Mouse (Mus musculus): Measurements from ENCODE around the gene Bcl11b.
A peak's percentile ranks its signal among the peaks of the same experiment; 100 is the strongest.

The Bcl11b gene

GRCm38 (mm10) chr12:107998746-107999145 lies 4.7 kb downstream of the Bcl11b start:
- peak; percentile 46 to 78 for DNase-seq (ENCODE audit: low spot score in 2 of 2)

GRCm38 (mm10) chr12:107997901-107998300 lies 5.5 kb downstream of the Bcl11b start:
- DNase-seq (ENCODE audit: low spot score in 2 of 2) = no peak

GRCm38 (mm10) chr12:107997241-107997640 lies 6.2 kb downstream of the Bcl11b start:
- DNase-seq (ENCODE audit: low spot score in 2 of 2) = no peak

GRCm38 (mm10) chr12:107996773-107997172 lies 6.6 kb downstream of the Bcl11b start:
- DNase-seq (ENCODE audit: low spot score in 2 of 2) = no peak

GRCm38 (mm10) chr12:107996216-107996615 lies 7.2 kb downstream of the Bcl11b start:
- DNase-seq (ENCODE audit: low spot score in 2 of 2) = no peak

GRCm38 (mm10) chr12:107994421-107994820 lies 9.0 kb downstream of the Bcl11b start:
- no peak for DNase-seq (ENCODE audit: low spot score in 2 of 2)

- DNase-seq (ENCODE audit: low spot score in 2 of 2) = no peak
Measured at GRCm38 (mm10) chr12:107993029-107993428, 10.4 kb downstream of the Bcl11b start.

- DNase-seq (ENCODE audit: low spot score in 2 of 2) = no peak
Measured at GRCm38 (mm10) chr12:107991191-107991590, 12.2 kb downstream of the Bcl11b start.

GRCm38 (mm10) chr12:107983211-107983610 lies 20.2 kb downstream of the Bcl11b start:
- DNase-seq (ENCODE audit: low spot score in 2 of 2) = no peak

GRCm38 (mm10) chr12:107982306-107982705 lies 21.1 kb downstream of the Bcl11b start:
- DNase-seq (ENCODE audit: low spot score in 2 of 2) = no peak

- no peak for DNase-seq (ENCODE audit: low spot score in 2 of 2)
Measured at GRCm38 (mm10) chr12:107981231-107981630, 22.2 kb downstream of the Bcl11b start.

- DNase-seq (ENCODE audit: low spot score in 2 of 2) = no peak
Measured at GRCm38 (mm10) chr12:107980261-107980961, 23.0 kb downstream of the Bcl11b start.

- DNase-seq (ENCODE audit: low spot score in 2 of 2) = no peak
Measured at GRCm38 (mm10) chr12:107979710-107980260, 23.6 kb downstream of the Bcl11b start.

- DNase-seq (ENCODE audit: low spot score in 2 of 2) = no peak
Measured at GRCm38 (mm10) chr12:107978736-107979255, 24.6 kb downstream of the Bcl11b start.

- DNase-seq (ENCODE audit: low spot score in 2 of 2) = no peak
Measured at GRCm38 (mm10) chr12:107978063-107978462, 25.3 kb downstream of the Bcl11b start.

GRCm38 (mm10) chr12:107977534-107977933 lies 25.9 kb downstream of the Bcl11b start:
- DNase-seq (ENCODE audit: low spot score in 2 of 2) = no peak

- no peak for DNase-seq (ENCODE audit: low spot score in 2 of 2)
Measured at GRCm38 (mm10) chr12:107977086-107977485, 26.3 kb downstream of the Bcl11b start.

- no peak for DNase-seq (ENCODE audit: low spot score in 2 of 2)
Measured at GRCm38 (mm10) chr12:107976571-107977001, 26.8 kb downstream of the Bcl11b start.

- no peak for DNase-seq (ENCODE audit: low spot score in 2 of 2)
Measured at GRCm38 (mm10) chr12:107975897-107976570, 27.4 kb downstream of the Bcl11b start.

GRCm38 (mm10) chr12:107975479-107975896 lies 27.9 kb downstream of the Bcl11b start:
- no peak for DNase-seq (ENCODE audit: low spot score in 2 of 2)

GRCm38 (mm10) chr12:107974504-107974903 lies 28.9 kb downstream of the Bcl11b start:
- DNase-seq (ENCODE audit: low spot score in 2 of 2) = no peak

- DNase-seq (ENCODE audit: low spot score in 2 of 2) = no peak
Measured at GRCm38 (mm10) chr12:107973556-107974140, 29.8 kb downstream of the Bcl11b start.

Measured in spleen, postnatal 4 days (tissue).